Mouse (Mus musculus) hindbrain, postnatal 0 days (tissue): ENCODE data around the gene Leprot. TPM values are rescaled to one million over a fixed set of nuclear protein-coding genes. Genes with fewer than 3 reads are reported as not detected.
A peak's percentile ranks its signal among the peaks of the same experiment; 100 is the strongest.

Experiments used
- ATAC-seq: fragments of 200-750 bp; cut with Nextera tagmentation; 2 replicates; pipeline ENCODE4 v1.8.0; 2017; ENCODE audit warnings: mild to moderate bottlenecking, moderate TSS enrichment, moderate library complexity
- DNase-seq: peaks from one replicate; pipeline ENCODE4 v3.0.0-alpha.2; 2015; ENCODE audit warnings: low spot score
- H3K27ac ChIP-seq: fragments of 300-500 bp; sonication (generic); 2 replicates; pipeline ENCODE4 v1.5.1; 2014; ENCODE audit warnings: mild to moderate bottlenecking
- H3K27me3 ChIP-seq: fragments of 300-500 bp; sonication (generic); 2 replicates; pipeline ENCODE4 v1.6.1; 2014; ENCODE audit warnings: low read length, mixed read lengths; ENCODE audit not compliant: insufficient read depth
- H3K36me3 ChIP-seq: fragments of 300-500 bp; sonication (generic); 2 replicates; pipeline ENCODE4 v1.6.1; 2014; ENCODE audit warnings: low read length, mixed read lengths; ENCODE audit not compliant: insufficient read depth
- H3K4me1 ChIP-seq: fragments of 300-500 bp; sonication (generic); 2 replicates; pipeline ENCODE4 v1.6.1; 2014; ENCODE audit warnings: antibody characterized with exemption, low read length, mixed read lengths; ENCODE audit not compliant: insufficient read depth
- H3K4me2 ChIP-seq: fragments of 300-500 bp; sonication (generic); 2 replicates; pipeline ENCODE4 v1.6.1; 2014; ENCODE audit warnings: low read depth, mild to moderate bottlenecking, low read length, moderate library complexity, mixed read lengths
- H3K4me3 ChIP-seq: fragments of 300-500 bp; sonication (generic); 2 replicates; pipeline ENCODE4 v1.5.1; 2014; ENCODE audit warnings: low read length
- H3K9ac ChIP-seq: fragments of 300-500 bp; sonication (generic); replicated peaks from 2 replicates; pipeline ENCODE4 v1.6.1; 2014; ENCODE audit warnings: mild to moderate bottlenecking, low read length, moderate library complexity, mixed read lengths
- H3K9me3 ChIP-seq: fragments of 300-500 bp; sonication (generic); 2 replicates; pipeline ENCODE4 v1.6.1; 2016; ENCODE audit warnings: low read length, mixed read lengths
- CTCF ChIP-seq: IDR thresholded peaks from 2 replicates; pipeline ENCODE4 v1.5.1; 2016; ENCODE audit warnings: antibody characterized with exemption, control low read depth, low read depth
- WGBS: fragments of 180-500 bp; shearing (Covaris S2); extraction: QIAGEN DNeasy Blood & Tissue Kit; methylation state at CpG from one replicate; pipeline ENCODE4 v1.1.7; 2014; 5-methylcytosine and 5-hydroxymethylcytosine counted together
- polyA plus RNA-seq: library from polyadenylated mRNA; unstranded; fragments of >200 nt; fragmentation: Nextera tagmentation; extraction: Ambion mirVana; gene quantifications from 2 replicates; pipeline ENCODE4 v1.2.1, GENCODE M21; 2015
- total RNA-seq: library from RNA; depleted of rRNA; stranded (reverse); fragments of >200 nt; gene quantifications from 2 replicates; pipeline ENCODE4 v1.2.3, GENCODE M21; 2014

Gene Leprot
- total and polyA plus RNA-seq, 2 experiments from 2014 or later = 53.1 to 78.7 TPM

GRCm38 (mm10) chr4:101656956-101657570, 9.5 kb downstream of the Leprot start:
- peak; percentile 70 for TF ChIP-seq CTCF
- H3K4me1 ChIP-seq = no peaks in the 10 kb centered on the region
- no peaks in the 10 kb centered on the region for H3K9me3 ChIP-seq
- H3K4me2 ChIP-seq = no peak overlapping the region
- H3K27ac ChIP-seq = no peak overlapping the region
- no peak overlapping the region for H3K4me3 ChIP-seq
- H3K27me3 ChIP-seq = no peaks in the 10 kb centered on the region
- 57% methylated on average over 6 of the region's 6 CpGs for WGBS
- peak; percentile 79 for DNase-seq
- peaks cover 10% of the 10 kb centered on the region; the same call in 1 of the 2 replicates for H3K36me3 ChIP-seq
- ATAC-seq = no peak
- no peak overlapping the region for H3K9ac ChIP-seq

- Histone ChIP-seq H3K9me3 (no peaks in the 10 kb centered on the region), H3K4me1 (no peaks in the 10 kb centered on the region), H3K27me3 (no peaks in the 10 kb centered on the region), H3K9ac (no peak overlapping the region), H3K27ac (no peak overlapping the region), H3K36me3 (peaks cover 11% of the 10 kb centered on the region; the same call in 1 of the 2 replicates), H3K4me2 (no peak overlapping the region), H3K4me3 (no peak overlapping the region)
- no peak for ATAC-seq
- TF ChIP-seq CTCF = peak; percentile 72
- peak; percentile 66 for DNase-seq
- 66% methylated on average over 9 of the region's 9 CpGs for WGBS
These were observed 16.7 kb downstream of the Leprot start for GRCm38 (mm10) chr4:101664160-101664750.

GRCm38 (mm10) chr4:101664766-101665165, 17.2 kb downstream of the Leprot start:
- ATAC-seq = no peak
- H3K4me2 ChIP-seq = no peak overlapping the region
- no peak for TF ChIP-seq CTCF

GRCm38 (mm10) chr4:101669161-101669560, 21.6 kb downstream of the Leprot start:
- DNase-seq (no peak), ATAC-seq (no peak)
- Histone ChIP-seq H3K27me3 (no peaks in the 10 kb centered on the region), H3K9ac (no peak overlapping the region), H3K4me2 (no peak overlapping the region), H3K4me3 (no peak overlapping the region), H3K9me3 (no peaks in the 10 kb centered on the region), H3K36me3 (no peaks in the 10 kb centered on the region), H3K27ac (no peak overlapping the region), H3K4me1 (no peaks in the 10 kb centered on the region)
- TF ChIP-seq CTCF = no peak
- 48% methylated on average over 5 of the region's 5 CpGs for WGBS

More at GRCm38 (mm10) chr4:101664766-101665165, 17.2 kb downstream of the Leprot start:
- no peak overlapping the region for H3K9ac ChIP-seq
- WGBS = 93% methylated on average over 4 of the region's 4 CpGs
- no peak overlapping the region for H3K4me3 ChIP-seq
- no peak overlapping the region for H3K27ac ChIP-seq
- no peaks in the 10 kb centered on the region for H3K27me3 ChIP-seq
- no peaks in the 10 kb centered on the region for H3K4me1 ChIP-seq
- H3K9me3 ChIP-seq = no peaks in the 10 kb centered on the region
- no peak for DNase-seq
- peaks cover 11% of the 10 kb centered on the region; the same call in 1 of the 2 replicates for H3K36me3 ChIP-seq

- Histone ChIP-seq H3K36me3 (no peaks in the 10 kb centered on the region), H3K4me3 (no peak overlapping the region), H3K4me1 (no peaks in the 10 kb centered on the region), H3K4me2 (no peak overlapping the region), H3K27me3 (no peaks in the 10 kb centered on the region), H3K27ac (no peak overlapping the region), H3K9ac (no peak overlapping the region), H3K9me3 (no peaks in the 10 kb centered on the region)
- 83% methylated on average over 5 of the region's 5 CpGs for WGBS
- no peak for ATAC-seq
- TF ChIP-seq CTCF = no peak
- no peak for DNase-seq
These were observed 22.3 kb downstream of the Leprot start for GRCm38 (mm10) chr4:101669811-101670210.

GRCm38 (mm10) chr4:101674790-101675189, 27.3 kb downstream of the Leprot start:
- TF ChIP-seq CTCF = no peak
- no peak for ATAC-seq
- 76% methylated on average over 5 of the region's 5 CpGs for WGBS

GRCm38 (mm10) chr4:101675726-101676125, 28.2 kb downstream of the Leprot start:
- WGBS = 78% methylated on average over 4 of the region's 4 CpGs
- DNase-seq = no peak
- Histone ChIP-seq H3K4me3 (no peak overlapping the region), H3K36me3 (no peaks in the 10 kb centered on the region), H3K4me1 (no peaks in the 10 kb centered on the region), H3K27me3 (no peaks in the 10 kb centered on the region), H3K9me3 (no peaks in the 10 kb centered on the region), H3K4me2 (no peak overlapping the region), H3K9ac (no peak overlapping the region), H3K27ac (no peak overlapping the region)
- no peak for TF ChIP-seq CTCF
- ATAC-seq = no peak

More at GRCm38 (mm10) chr4:101674790-101675189, 27.3 kb downstream of the Leprot start:
- Histone ChIP-seq H3K9me3 (no peaks in the 10 kb centered on the region), H3K36me3 (no peaks in the 10 kb centered on the region), H3K27me3 (no peaks in the 10 kb centered on the region), H3K4me2 (no peak overlapping the region), H3K4me3 (no peak overlapping the region), H3K4me1 (no peaks in the 10 kb centered on the region), H3K9ac (no peak overlapping the region), H3K27ac (no peak overlapping the region)
- DNase-seq = no peak
